Mouse (Mus musculus) skeletal muscle tissue, adult 2 months (tissue): Measurements from ENCODE around the gene Flnb.

Experiments
- DNase-seq: peaks from one replicate; pipeline ENCODE4 v3.0.0-alpha.2; 2012; ENCODE audit warnings: low read depth, low spot score

Flnb gene

DNA sequence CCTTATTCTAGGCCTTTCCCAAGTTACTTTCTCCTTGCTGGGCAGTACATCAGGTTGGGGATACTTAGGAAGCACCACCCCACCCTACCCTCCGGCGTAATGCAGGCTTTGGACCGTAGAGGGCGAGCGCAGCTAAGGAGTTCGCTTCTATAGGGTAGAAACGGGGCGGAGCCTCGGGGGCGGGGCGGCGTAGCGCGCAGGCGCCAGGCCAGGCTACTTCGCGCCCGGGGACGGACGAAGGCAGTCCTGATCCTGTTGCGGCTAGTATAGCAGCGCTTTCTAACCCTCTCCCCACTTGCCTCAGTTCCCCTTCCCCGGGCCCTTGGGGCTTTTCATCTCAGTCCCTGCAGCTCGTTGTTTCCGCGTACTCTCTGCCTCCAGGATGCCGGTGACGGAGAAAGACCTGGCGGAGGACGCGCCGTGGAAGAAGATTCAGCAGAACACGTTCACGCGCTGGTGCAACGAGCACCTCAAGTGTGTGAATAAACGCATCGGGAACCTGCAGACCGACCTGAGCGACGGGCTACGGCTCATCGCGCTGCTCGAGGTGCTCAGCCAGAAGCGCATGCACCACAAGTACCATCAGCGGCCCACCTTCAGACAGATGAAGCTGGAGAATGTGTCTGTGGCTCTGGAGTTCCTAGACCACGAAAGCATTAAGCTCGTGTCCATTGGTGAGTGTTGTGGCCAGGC, at the start of gene Flnb:
Flnb (plus strand) TSS at position 188 of the 693 bp plus-strand sequence.
- peak; percentile 82 for DNase-seq

DNA sequence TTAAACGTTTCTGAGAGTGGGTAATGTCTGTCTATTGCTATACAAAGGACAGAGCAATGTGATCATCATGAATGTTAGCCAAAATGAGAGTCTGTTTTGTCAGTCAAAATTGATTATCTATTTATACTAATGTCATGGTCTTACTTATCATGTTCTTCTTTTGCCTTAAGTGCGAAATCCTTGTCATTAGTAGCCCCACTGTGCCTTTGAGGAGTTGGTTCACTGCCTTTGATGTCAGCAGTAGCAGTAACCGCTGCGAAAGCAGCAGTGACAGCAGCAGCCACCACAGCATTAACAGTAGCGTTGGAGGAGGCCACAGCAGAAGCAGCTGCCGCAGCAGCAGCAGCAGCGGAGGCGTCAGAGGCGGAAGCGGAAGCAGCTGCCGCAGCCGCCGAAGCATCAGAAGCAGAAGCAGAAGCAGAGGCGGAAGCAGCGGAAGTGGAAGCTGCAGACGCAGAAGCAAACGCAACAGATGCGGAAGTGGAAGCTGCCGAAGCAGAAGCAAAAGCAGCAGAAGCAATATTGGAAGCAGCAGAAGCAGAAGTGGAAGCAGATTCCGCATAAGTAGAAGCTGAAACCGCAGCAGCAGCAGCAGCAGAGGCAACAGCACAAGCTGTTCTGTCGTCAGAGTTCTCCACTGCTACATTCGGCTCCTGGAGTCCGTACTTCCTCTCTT, 43.9 kb upstream of the Flnb start:
- peak; percentile 69 for DNase-seq

DNA sequence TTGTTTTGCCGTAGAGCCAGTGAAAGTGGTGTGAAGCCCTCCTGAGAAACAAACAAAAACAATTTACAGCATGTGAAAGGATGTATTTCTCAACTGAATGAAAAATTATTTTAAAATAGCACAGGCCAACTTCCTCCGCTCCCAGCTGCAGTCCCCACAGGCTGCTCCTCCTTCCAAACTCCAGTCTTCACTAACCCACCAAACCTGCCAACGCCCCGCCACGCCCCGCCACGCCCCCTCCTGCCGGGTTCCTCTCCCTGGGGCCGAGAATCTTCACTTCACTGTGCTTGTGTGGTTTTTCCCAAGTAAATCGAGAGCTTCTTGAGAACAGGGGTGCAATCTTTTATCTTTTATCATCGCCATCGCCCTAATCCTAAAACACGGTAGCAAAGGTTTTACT, 31.7 kb upstream of the Flnb start:
- DNase-seq, result no peak

DNA sequence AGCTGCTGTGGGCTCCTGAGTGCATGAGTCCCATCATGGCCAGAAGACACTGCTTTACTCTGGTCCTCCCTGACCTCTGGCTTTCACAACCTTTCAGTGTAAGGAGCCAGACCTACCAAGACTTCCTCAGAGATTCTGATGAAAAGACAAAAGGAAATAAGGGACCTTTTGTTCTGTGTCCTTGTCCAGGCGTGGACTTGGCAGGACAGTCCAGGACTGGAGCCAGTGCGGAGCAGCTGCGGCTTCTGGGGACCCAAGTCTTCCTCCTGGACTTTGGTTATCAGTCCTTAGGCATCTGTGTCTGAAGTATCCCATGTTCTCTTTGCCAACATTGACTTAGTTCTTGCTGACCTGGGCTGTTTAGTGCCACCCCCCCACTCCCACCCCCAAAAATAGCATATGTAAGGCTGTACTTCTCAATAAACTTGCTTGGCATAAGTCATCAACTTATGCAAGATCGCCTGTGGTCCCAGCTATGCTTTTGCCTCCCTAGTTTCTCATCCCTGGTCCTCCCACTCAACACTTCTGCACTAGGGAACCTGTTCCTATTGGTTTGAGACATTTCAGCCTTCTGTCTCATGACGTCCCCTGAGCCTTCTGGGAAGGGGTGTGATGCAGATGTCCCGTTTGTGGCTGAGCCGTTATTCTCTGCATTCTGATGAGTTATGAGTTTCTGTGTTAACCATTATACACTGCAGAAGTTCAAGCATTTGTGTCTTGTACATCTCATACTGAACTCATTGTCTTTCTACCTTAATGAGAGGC, 28.3 kb upstream of the Flnb start:
- DNase-seq, result no peak

DNA sequence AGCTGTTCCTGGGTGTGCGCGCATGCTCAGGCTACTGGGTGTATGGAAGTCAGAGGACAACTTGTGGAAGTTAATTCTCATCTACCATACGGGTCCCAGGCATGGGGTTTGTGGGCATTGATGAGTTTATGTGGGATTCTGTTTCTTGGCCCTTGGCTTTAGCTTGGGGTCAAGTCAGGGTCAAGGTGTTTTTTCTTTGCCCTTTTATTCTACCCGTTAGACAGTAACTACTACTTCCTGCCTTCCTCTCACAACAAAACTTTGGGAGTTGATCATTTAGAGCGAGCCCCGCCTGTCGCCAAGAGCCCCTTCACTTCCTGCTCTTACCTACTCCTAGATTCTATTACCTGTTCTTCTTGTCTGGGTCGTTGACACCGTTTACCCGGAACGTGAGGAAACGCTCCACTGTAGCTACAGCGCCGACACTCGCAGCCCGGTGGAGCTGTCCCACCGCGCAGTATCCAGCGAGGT, 26.7 kb upstream of the Flnb start:
- no peak for DNase-seq

DNA sequence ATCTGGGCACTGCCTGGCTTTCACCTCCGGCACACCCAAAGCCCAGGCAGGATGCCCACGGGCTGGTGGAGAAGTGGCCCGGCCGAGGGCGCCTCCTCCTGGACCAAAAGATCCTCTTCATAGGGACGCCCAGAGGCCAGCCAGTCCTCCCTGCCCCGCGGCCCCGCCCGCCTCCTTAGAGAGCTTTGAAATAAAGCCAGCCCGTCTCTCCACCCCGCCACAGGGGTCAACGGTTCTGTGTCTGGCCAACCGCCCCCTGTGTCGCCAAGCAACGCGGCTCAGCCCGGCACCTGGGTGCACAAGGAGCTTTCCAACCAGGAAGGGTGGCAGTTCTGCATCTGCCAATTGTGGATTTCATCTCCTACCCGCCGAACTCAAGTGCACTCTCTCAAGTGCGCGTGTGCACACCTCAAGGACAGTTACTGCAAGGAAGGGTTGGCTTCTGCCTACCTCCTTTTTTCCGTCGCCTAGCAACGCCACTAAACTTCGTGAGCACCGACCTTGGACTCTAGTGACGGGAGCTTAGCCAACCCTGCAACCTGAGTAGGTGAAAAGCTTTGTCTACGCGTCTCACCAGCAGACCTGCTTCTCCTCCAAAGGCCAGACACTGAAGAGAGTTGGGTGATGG, 26.1 kb upstream of the Flnb start, which contains the start of gene Gm26661:
Gm26661 (plus strand) TSS at position 56 of the 628 bp plus-strand sequence.
- peak; percentile 57 for DNase-seq

DNA sequence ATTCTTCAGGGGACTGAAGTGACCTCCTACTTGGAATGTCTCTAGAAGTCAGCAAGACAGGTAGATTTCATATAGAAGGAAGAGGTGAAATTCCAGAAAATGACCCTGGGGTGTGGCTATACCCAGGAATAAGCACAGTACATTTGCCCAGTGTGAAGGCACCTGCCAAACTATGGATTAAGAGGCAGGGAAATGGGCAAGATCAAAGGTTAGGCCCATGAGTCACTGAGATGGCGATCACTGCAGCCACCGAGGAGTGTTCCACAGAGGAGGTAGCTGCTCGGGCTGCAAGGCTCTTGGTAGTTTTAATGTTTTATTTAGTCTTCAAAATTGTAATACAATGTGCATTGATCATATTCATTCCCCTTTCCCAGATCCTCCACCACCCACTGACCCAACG, 21.8 kb upstream of the Flnb start:
- DNase-seq, result no peak

DNA sequence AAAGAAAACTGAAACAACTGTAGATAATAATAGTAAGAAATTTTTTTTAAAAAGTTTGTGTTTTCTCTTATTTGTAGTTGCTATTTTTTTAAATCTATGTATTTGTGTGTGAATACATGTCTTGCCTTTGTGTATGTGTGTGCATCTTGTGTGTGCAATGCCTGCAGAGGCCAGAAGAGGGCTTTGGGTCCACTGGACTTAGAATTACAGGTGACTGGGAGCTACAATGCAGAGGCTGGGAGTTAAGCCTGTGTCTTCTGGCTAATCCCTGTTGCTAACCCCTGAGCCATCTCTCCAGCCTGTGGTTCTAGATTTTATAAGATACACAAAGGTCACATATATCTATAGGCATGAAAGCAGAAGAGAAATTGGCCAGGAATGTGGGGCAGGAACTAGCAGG, 17.1 kb upstream of the Flnb start:
- DNase-seq, result no peak

DNA sequence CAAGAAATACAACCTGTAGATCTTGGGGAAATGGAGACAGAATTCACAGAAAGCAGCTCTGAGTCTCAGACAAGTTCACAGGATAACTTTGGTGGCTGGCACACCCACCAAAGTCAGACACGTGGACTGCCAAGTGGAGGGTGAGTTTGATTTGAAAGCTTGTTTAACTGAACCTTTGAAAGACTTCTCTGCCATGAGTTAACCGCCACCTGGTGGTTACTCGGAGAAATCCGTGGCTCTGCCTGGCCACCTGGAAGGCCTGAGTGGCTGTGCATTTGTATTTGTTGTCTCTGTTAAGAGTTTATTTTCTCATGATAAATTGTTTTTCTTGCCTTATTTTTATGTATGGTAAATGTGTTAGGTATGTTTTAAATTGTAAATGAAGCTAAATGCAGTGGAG, 15.9 kb upstream of the Flnb start:
- DNase-seq, result no peak

DNA sequence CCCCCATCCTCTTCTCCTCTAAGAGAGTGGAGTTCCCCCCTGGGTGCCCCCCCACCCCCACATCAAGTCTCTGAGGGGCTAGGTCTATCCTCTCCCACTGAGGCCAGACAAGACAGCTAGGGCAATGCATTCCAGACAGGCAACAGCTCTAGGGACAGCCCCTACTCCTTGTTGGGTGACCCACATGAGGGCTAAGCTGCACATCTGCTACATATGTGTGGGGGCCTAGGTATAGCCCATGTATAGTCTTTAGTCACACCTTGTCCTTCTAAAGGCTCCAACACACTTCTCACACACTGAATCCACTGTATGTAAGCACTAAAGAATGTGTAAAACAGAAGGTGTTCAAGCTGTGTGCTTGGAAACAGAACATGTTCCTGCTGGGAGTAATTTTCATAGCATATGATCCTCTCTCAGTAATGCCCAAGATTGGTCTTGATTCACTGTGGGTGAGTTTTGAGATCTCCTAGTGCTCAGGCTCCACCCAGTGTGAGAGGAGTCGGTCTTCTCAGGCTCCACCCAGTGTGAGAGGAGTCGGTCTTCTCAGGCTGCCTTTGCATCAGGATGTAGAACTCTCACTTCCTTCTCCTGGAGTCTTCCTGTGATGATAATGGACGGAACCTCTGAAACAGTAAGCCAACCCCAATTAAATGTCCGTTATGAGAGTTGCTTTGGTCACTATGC, 13.7 kb upstream of the Flnb start:
- no peak for DNase-seq

DNA sequence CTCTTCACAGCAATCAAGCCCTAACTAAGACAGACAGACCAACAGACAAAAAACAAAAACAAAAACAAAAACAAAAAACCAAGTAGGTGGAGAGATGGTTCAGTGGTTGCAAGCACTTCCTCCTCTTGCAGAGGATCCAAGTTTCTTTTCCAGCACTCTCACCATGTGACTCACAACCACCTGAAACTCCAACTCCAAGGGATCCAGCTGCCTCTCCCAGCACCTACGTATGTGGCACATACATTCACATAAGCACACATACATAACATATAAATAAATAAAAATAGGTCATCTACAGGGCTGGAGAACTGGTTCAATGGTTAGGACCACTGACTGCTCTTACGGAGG, 13.2 kb upstream of the Flnb start:
- DNase-seq, result no peak

DNA sequence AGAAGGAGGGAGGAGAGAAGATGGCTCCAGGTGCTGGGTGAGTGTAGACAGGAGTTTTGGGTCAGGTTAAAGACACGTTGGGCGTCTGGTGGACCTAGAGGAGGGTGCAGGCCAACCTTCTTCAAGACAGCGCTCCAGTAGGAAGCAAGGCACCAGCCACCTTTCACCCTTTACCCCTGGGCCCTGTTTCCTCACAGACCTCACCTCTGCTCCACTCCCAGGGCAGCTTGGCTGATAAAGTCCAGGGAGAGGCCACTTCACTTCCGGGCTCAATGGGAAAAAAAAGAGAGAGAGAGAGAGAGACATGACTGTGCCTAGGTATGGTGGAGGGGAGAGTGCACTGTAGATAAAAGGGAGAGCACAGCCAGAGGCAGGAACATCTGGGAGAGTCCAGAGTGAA, 10.0 kb upstream of the Flnb start:
- DNase-seq, result no peak

DNA sequence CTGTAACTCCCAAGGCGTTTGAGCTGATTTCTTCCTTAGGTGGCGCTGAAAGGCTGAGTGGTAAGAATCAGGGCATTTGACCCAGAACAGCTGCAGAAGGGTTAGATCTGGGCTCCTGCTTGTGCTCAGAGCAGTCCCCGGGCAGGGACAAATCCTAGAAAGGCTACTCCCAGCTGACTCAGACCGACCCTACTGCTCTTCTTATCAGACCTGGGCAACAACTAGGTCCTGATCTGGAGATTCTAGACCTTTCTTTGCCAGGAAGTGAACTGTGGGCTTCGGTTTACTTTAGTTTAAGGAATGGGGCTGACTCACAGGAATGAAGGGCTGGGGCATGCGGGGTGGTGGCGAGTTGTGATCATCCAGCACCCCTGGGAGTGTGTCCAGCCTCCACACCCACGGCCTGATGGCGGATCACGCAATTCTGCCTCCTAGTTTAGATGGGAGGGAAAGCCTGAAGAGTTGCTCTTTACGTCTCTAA, 9.2 kb upstream of the Flnb start:
- DNase-seq, result no peak

DNA sequence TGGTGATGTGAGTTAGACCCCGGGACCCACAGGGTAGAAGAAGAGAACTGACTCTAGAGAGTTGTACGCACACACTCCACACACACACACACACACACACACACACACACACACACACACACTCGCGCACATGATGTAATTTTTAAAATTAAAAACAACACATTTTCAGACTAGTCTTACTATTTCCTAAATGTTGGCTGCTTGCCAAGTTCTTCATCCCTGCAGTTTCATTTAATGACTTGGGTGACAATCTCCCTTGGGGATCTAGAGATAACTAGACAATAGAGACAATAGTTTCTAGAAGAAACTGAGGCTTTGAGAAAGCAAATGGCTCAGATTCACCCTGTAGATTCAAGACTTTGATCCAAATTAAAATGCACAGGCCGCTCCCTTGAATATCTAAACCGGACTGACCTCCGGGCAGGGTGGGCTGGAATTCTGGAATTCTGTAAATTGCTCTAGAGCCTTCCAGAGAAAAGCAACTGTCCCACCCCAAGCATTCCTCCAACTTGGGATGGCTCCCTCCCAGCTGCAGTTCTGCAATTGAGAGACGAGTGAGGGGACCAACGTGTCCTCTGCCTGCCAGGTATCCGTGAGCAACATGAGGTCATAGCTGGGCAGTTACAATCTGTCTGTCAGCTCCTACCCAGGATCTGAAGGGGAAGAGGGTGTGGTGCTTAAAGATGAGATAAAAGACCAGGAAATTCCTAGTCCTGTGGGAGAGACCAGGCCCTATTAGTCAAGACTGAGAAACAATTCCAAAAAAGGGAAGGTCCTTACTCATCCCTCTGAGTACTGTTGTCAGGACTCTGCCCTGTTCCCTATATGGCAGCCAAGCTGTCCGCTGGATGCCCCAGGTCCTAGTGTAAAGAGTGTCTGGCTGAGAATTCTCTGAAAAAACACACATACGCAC, 8.5 kb upstream of the Flnb start:
- peak; percentile 55 for DNase-seq

DNA sequence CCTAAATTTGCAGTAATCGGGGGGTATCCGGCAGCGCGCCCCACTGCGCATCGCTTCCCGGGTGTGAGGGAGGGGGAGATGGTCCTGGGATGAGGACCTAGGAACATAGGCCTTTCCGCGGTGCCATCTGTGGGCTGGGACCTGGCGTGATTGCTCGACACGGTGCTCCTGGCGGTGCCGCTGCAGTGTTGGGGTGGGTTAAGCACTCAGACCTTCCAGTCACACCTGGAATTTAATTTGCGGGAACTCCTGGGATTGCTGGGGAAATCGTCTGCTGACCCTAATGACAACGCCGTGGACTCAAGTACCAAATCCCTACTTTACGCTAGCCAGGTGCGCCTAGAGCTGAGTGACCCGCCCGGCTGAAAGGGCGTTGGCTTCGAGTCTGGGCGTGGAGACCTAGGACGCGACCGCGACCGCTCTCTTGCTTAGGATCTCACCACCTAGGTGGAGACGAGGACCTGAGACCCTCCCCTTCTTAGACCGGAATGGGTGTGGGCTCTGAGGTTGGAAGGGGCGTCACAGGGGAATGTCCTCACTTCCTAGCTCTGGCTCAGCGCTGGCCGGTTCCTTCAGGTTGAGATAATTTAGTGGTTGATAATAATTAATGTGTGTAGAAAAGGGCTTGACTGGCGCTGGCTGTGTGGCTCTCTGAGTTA, 835 bp downstream of the Flnb start:
- no peak for DNase-seq

DNA sequence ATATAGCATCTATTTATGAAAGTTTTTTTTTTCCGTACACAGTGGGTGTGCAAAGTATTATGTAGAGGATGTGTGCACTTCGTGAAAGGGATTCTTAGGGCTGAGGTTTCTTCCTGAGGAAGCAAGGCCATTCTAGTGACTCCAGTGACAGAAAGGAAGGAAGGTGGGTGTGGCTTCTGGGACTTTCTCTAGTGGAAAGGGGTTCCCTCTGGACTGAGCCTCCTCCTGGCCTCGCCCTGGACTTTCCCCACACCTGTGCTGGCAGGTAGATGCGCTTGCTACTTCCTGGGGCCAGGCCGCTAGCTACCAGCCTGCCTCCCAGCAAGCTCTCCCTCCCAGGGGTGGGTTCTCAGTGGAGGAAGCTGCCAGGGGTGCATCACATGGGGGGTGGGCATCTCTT, 1.7 kb downstream of the Flnb start:
- DNase-seq, result no peak

DNA sequence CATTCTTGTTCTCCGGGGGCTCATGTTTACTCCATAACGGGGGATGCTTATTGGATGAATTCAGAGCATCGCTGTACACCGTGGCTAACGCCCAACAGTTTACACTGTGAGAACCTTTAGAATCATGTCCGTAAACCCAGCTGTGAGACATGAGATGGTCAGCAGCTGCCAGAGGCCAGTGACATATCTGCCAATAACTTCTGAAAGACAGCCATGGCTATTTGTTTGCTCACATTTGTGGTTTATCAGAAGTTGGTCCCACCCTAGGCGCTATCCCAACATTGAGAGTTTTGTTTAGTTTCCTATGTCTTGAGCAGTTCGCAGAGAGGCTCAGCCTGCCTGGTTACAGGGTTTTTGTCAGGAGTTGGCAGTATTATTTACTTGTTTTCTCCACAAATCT, 3.6 kb downstream of the Flnb start:
- DNase-seq, result peak; percentile 55

DNA sequence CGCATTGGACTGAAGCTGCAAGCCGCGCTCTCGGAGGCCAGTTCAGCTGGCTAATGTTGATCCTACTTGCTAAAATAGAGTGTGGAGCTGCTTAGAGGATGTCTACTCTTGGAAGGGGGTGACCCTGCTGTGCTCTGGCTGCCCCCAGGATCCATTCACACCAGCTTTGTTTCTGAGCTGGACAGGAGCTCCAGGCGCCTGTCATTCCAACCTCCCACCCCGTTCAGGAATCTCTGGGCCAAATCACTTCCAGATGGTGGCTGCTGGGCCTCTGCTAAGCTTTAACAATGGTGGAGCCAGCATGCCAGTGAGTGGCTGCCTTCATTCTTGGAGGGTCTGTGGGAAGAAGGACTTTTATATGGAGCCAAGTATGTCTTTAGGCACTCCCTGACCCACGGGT, 4.9 kb downstream of the Flnb start:
- peak; percentile 54 for DNase-seq

DNA sequence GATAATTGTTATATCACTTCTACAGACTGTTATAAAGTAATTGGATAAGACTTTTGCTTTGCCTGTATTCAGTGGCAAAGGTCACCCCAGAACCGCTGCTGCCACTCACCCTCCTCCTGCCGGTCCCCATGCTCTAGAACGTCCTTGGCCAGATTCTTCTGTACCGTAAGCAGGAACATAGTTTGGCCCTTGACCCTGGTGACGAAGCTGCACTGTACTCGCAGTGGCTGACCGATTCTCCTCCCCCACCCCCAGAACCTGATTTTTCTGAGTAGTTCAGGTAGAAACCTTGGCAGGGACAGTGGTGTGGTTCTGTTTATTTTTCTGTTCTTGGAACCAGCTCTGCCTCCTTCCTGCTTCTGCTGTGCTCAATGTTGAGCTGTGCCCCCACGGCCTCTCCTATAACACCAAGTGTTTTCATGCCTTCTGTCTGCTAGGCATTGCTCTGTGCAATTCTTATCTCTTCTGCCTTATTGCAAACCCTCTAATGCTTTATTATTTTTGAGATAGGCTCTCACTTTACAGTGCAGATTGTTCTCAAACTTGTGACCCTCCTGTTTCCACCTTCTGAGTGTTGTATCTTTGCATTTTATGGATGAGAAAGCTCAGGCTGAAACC, 7.0 kb downstream of the Flnb start:
- DNase-seq, result no peak
